Comparison of ENCODE assay signal across 7 mouse cellular contexts in genomic region chr12:12421580-12421878, GRCm38 (mm10).
DNase-seq lines count a peak whose midpoint lies in the region; ATAC-seq and TF ChIP-seq lines count a peak whose summit lies in the region.

No protein-coding gene starts in this region.

- H3K9ac ChIP-seq in kidney, embryonic 14.5 days (ENCODE audit: low read depth, low read length) = peak overlapping the region; percentile 61; the same call in 1 of the 2 replicates
- no peak overlapping the region for H3K9ac ChIP-seq in forebrain, embryonic 13.5 days
- no peak overlapping the region for H3K9ac ChIP-seq in intestine, postnatal 0 days (ENCODE audit: low read depth, low read length)
- 0 out of 2 replicates have a peak overlapping the region, but pooled peaks have one; percentile 64 for H3K9ac ChIP-seq in midbrain, postnatal 0 days (replicated peaks; ENCODE audit: low read length, poor library complexity, severe bottlenecking)

- no peak for DNase-seq in kidney, postnatal 25 days
- no peak for DNase-seq in midbrain, postnatal 0 days (ENCODE audit: low spot score)
- DNase-seq in layer of hippocampus, adult 2 months (ENCODE audit: low spot score in 2 of 2) = no peak
- DNase-seq in cerebellum, adult 9-11 months = no peak

- 0 out of 2 replicates have a peak, but pooled peaks cover 4% of the 10 kb centered on the region for H3K4me1 ChIP-seq in kidney, embryonic 14.5 days (ENCODE audit: control insufficient read depth, insufficient read depth, low read length)
- peaks cover 11% of the 10 kb centered on the region for H3K4me1 ChIP-seq in forebrain, embryonic 13.5 days
- H3K4me1 ChIP-seq in intestine, postnatal 0 days (replicated peaks; ENCODE audit: control insufficient read depth, insufficient read depth, low read length) = no peaks in the 10 kb centered on the region
- no peaks in the 10 kb centered on the region; the same call in 1 of the 2 replicates for H3K4me1 ChIP-seq in midbrain, postnatal 0 days (ENCODE audit: insufficient read depth, low read length)

- TF ChIP-seq CTCF in intestine, postnatal 0 days (IDR thresholded peaks at IDR 0.05; ENCODE audit: low read depth) = no peak
- TF ChIP-seq CTCF in midbrain, postnatal 0 days (IDR thresholded peaks at IDR 0.05) = no peak
- no peak for TF ChIP-seq CTCF in layer of hippocampus, adult 2 months (conservative IDR thresholded peaks at IDR 0.05)

- no peak overlapping the region for H3K4me3 ChIP-seq in kidney, embryonic 14.5 days (ENCODE audit: low read length)
- no peak overlapping the region for H3K4me3 ChIP-seq in forebrain, embryonic 13.5 days
- H3K4me3 ChIP-seq in intestine, postnatal 0 days (ENCODE audit: low read depth, low read length) = no peak overlapping the region
- no peak overlapping the region for H3K4me3 ChIP-seq in midbrain, postnatal 0 days (ENCODE audit: low read depth, low read length)
- H3K4me3 ChIP-seq in layer of hippocampus, adult 2 months = no peak overlapping the region

- H3K9me3 ChIP-seq in kidney, embryonic 14.5 days (ENCODE audit: control insufficient read depth, low read length) = no peaks in the 10 kb centered on the region
- no peaks in the 10 kb centered on the region for H3K9me3 ChIP-seq in forebrain, embryonic 13.5 days (replicated peaks)
- no peaks in the 10 kb centered on the region for H3K9me3 ChIP-seq in intestine, postnatal 0 days (ENCODE audit: control insufficient read depth)
- H3K9me3 ChIP-seq in midbrain, postnatal 0 days (ENCODE audit: low read length) = no peaks in the 10 kb centered on the region

- H3K27ac ChIP-seq in kidney, embryonic 14.5 days (ENCODE audit: low read depth, low read length) = no peak overlapping the region
- no peak overlapping the region for H3K27ac ChIP-seq in forebrain, embryonic 13.5 days
- H3K27ac ChIP-seq in intestine, postnatal 0 days (ENCODE audit: low read depth, low read length) = no peak overlapping the region
- H3K27ac ChIP-seq in midbrain, postnatal 0 days (ENCODE audit: low read depth, low read length) = no peak overlapping the region
- no peak overlapping the region for H3K27ac ChIP-seq in layer of hippocampus, adult 2 months

- no peak overlapping the region; the same call in 1 of the 2 replicates for H3K4me2 ChIP-seq in kidney, embryonic 14.5 days (replicated peaks; ENCODE audit: low read depth, low read length)
- H3K4me2 ChIP-seq in forebrain, embryonic 13.5 days = no peak overlapping the region
- peak overlapping the region; percentile 66; the same call in 1 of the 2 replicates for H3K4me2 ChIP-seq in intestine, postnatal 0 days (replicated peaks; ENCODE audit: low read depth)
- no peak overlapping the region for H3K4me2 ChIP-seq in midbrain, postnatal 0 days (ENCODE audit: low read depth, low read length, poor library complexity, severe bottlenecking)

- no peaks in the 10 kb centered on the region for H3K27me3 ChIP-seq in kidney, embryonic 14.5 days (ENCODE audit: control insufficient read depth, insufficient read depth, low read length)
- no peaks in the 10 kb centered on the region for H3K27me3 ChIP-seq in forebrain, embryonic 13.5 days
- no peaks in the 10 kb centered on the region for H3K27me3 ChIP-seq in intestine, postnatal 0 days (replicated peaks; ENCODE audit: control insufficient read depth, insufficient read depth, low read length)
- no peaks in the 10 kb centered on the region for H3K27me3 ChIP-seq in midbrain, postnatal 0 days (ENCODE audit: insufficient read depth, low read length)

- ATAC-seq in kidney, embryonic 14.5 days (ENCODE audit: low FRiP score, low TSS enrichment) = no peak
- peak; percentile 7; the same call in 1 of the 2 replicates for ATAC-seq in forebrain, embryonic 13.5 days
- ATAC-seq in intestine, postnatal 0 days = no peak
- no peak for ATAC-seq in midbrain, postnatal 0 days (ENCODE audit: low FRiP score)

- 91% methylated on average over 8 of the region's 8 CpGs for WGBS in kidney, embryonic 14.5 days
- WGBS in forebrain, embryonic 13.5 days = 89% methylated on average over 8 of the region's 8 CpGs
- WGBS in intestine, postnatal 0 days = 96% methylated on average over 8 of the region's 8 CpGs
- WGBS in midbrain, postnatal 0 days = 94% methylated on average over 8 of the region's 8 CpGs

- no peaks in the 10 kb centered on the region for H3K36me3 ChIP-seq in kidney, embryonic 14.5 days (ENCODE audit: control insufficient read depth, insufficient read depth, low read length)
- H3K36me3 ChIP-seq in forebrain, embryonic 13.5 days (ENCODE audit: poor library complexity, severe bottlenecking) = no peaks in the 10 kb centered on the region
- H3K36me3 ChIP-seq in intestine, postnatal 0 days (ENCODE audit: control insufficient read depth, insufficient read depth) = no peaks in the 10 kb centered on the region
- H3K36me3 ChIP-seq in midbrain, postnatal 0 days (ENCODE audit: insufficient read depth, low read length) = no peaks in the 10 kb centered on the region

Comparison
In these comparisons a context has a peak if more than half of its experiments do, and no peak if none do; other contexts are left out.
1. H3K9ac ChIP-seq: peak in kidney, embryonic 14.5 days (single experiment) and midbrain, postnatal 0 days (single experiment); none in forebrain, embryonic 13.5 days (single experiment) and intestine, postnatal 0 days (single experiment).